Mouse (Mus musculus): Measurements from ENCODE around the gene Tial1.
A peak's percentile ranks its signal among the peaks of the same experiment; 100 is the strongest.

The Tial1 gene

DNA sequence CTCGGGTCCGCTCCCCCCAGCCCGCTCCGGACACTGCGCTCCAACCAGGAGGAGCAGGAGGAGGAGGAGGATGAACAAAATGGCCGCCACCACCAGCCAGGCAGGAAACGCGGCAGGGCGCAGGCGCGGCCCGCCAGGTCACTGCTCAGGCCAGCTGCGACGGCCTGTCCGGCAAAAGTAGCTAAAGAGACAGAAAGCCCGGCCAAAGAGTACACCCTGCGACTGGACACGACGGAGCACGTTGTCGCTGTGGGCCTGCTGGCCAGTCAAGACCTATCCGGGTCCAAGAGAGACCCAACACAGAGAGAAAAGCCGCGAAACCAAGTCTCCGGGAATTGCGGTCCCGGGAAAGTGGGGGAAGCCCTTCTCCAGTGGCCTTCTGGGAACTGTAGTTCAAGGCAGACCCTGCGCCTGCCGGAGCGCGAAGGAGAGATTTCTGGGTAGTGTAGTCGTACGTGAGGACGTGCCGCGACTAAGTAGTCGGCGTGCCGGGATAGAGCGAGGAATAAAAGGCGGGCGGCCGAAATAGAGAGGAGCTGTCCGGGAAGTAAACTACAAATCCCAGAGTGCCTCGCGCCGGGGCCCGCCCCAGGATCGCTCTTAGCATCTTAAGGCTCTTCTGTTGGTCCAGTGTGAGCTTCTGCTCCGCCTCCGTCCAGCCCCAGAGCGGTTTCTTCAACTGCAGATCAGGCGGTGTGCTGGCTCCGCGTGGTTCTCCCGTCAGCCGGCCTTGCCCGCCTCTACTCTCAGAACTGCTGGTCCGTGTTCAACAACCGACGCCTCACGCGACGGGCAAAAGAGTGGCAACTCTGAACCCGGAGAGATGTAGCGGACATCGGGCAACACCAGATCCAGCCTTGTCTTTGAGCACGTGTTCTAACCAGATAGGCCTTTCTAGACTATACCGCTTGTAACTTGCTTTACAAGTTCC lies at the start of gene Tial1:
Gene Tial1 (minus strand): TSS at position 433 of the 931 bp plus-strand sequence.
- DNase-seq (ENCODE audit: low spot score in 2 of 2): peak; percentile 97 to 99

GRCm38 (mm10) chr7:128504091-128504490 lies 42.6 kb upstream of the Tial1 start:
- DNase-seq (ENCODE audit: low spot score in 2 of 2): peak; percentile 43 to 66

DNA sequence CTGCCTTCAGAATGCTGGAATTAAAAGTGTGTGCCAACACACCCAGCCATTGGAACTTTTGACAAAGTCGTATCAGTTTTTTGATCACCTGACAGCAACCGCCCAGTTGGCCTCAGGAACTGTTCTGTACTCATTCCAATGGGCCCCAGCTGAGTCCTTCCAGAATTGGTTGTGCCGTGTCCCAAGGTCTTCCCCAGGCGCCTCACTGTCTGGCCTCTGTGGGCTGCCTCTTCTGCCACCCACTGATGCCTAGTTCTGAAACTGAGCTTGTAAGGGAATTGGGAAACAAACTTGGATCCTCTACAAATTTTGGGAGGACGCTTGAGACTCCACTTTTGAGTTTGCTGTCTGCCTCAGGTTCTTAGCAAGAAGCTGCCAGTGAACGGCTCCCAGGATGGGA lies 38.3 kb upstream of the Tial1 start:
- no peak for DNase-seq (ENCODE audit: low spot score in 2 of 2)

DNA sequence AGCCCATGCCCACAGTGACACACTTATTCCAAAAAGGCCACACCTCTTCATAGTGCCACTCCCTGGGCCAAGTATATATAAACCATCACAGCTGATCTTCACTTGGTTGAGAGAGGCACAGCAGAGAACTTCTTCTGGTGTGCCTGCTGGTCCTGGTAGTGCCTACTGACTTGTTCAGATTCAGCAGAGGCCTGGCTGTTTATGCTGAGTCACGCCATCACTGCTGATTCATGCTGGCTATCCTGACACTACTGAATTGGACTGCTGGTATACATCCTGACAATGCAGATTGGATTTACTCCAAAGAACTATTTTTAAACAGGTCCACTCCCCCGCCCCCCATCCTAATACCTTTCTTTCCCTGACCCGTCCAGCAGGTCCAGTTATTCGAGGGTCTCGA lies 33.0 kb upstream of the Tial1 start:
- no peak for DNase-seq (ENCODE audit: low spot score in 2 of 2)

DNA sequence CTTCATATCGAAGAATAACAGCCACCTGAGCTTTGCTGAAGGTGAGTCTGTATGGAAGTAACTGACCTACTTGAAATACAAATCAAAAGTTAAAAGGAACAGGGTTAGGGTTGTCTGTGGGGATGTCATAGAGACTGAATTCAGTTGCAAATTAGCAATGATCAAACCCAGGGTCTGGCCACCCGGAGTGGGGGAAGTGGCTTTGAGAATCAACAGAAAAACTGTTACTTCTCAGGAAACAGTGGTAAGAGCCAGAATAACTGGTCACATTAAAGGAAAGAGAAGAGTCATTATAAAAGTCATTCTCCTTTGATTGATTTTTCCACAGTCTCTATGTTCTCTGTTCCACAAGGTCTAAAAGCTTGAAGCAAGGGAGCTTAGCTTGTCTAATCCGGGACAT lies 27.5 kb upstream of the Tial1 start:
- DNase-seq (ENCODE audit: low spot score in 2 of 2): no peak

DNA sequence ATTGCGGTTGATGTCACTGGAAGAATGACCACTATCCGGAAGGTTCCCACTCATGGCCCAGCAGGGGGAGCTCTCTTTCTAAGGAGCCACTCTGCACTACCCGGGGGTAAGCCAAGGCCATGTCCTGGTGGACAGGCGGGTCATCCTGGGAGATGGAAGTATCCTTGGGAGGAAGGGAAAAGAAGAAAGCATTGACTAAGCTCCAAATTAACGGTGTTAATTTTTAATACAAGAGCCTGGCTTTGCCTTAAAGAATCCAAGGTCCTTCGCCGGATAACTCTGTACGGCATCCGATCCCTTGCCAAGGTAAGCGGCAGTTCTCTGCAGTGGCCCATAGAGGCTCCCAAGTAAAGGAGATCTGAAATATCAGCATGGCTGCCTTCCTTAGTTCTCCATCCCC lies 12.8 kb upstream of the Tial1 start:
- peak; percentile 60 to 70 for DNase-seq (ENCODE audit: low spot score in 2 of 2)

DNA sequence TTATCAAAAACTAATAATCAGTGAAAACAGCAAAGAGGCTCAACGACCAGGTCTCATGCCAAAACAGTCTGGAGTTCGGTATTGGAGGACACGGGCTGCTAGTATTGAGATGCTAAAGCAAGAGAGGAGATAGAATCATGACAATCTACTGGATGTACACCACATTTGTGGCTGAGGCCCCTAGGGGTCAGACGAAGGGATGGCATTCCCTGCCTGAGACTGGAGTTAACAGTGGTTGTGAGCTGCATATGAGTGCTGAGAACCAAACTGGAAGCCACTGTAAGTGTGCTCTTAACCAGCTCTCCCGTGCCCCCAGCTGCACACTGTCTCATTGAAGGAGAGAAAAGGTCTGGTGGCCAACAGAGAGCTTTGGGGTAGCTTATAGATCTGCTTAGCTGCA lies 889 bp upstream of the Tial1 start:
- DNase-seq (ENCODE audit: low spot score in 2 of 2): no peak

- peak in 1 of 2 experiments; percentile 35 for DNase-seq (ENCODE audit: low spot score in 2 of 2)
These were observed 670 bp downstream of the Tial1 start for GRCm38 (mm10) chr7:128460865-128461228.

DNA sequence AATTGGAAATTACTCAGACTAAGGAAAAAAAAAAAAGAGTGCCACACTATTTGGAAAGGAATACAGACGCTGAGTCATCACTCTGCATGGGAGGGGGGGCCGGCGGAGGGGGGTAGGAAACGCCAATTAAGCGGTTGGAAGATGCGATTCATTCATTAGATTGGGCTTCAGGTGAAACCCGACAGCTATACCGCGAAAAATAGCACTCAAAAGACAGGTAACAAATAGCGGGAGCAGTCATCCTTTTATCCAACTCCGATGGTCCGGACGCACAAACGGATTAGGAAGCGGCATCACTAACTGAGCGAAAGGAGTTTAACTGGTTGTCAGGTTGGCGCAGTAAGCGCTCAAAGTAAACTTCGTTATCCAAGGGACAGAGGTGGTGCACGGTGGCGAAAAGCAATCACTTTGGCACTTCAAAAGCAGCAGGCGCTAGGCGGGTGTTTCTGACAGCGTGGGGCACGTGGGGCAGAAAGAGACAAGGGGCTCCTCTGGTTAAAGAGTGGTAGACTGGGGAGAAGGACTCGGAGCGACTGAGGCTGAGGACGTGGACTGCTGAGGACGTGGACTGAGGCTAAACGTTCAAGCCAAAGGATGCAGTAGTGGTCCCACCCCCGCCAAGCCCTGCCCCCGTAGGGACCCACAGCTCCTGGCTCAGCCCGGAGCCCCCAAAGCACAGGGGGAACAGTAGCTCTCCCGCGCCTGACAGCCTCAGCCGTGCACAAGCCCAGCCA lies 1.2 kb downstream of the Tial1 start:
- DNase-seq (ENCODE audit: low spot score in 2 of 2): peak; percentile 27 to 33

GRCm38 (mm10) chr7:128459791-128460130 lies 1.8 kb downstream of the Tial1 start:
- DNase-seq (ENCODE audit: low spot score in 2 of 2): no peak

GRCm38 (mm10) chr7:128458011-128458410 lies 3.5 kb downstream of the Tial1 start:
- no peak for DNase-seq (ENCODE audit: low spot score in 2 of 2)

DNA sequence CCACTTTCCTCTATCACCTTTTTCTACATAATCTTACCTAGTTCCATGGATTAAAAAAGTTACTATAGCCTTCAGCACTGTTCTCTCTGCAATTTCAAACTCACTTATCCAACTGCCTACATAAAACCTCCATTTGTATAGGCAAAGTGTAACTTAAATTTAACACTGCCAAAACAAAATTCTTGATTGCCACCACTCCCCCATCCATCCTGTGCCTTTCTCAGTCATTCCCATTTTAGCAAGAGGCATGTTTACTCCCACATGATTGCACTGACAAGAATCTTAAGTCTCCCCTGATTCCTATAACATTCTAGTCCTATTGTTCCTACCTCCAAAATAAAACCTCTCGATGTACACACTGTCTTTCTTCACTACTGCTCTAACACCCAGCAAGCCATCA lies 8.8 kb downstream of the Tial1 start:
- no peak for DNase-seq (ENCODE audit: low spot score in 2 of 2)

GRCm38 (mm10) chr7:128440584-128440983 lies 20.9 kb downstream of the Tial1 start:
- no peak for DNase-seq (ENCODE audit: low spot score in 2 of 2)

GRCm38 (mm10) chr7:128439251-128439650 lies 22.3 kb downstream of the Tial1 start:
- DNase-seq (ENCODE audit: low spot score in 2 of 2): no peak

DNA sequence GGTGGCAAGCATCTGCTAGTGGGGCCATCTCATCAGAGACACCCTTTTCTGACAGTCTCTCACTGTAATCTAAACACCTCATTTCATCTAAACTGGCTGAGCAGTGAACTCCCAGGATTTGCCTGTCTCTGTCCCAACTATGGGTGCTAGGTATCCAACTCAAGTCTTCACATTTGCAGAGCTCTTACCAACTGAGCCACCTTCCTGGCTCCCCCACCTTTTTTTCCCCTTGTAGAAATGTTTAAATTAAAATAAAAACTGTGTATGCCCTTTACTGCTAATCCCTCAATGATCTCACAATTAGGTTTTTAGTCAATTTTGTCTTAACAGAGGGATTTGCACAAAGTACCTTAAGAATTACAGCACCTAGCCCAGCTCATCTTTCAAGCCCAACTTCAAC lies 23.4 kb downstream of the Tial1 start:
- no peak for DNase-seq (ENCODE audit: low spot score in 2 of 2)

DNA sequence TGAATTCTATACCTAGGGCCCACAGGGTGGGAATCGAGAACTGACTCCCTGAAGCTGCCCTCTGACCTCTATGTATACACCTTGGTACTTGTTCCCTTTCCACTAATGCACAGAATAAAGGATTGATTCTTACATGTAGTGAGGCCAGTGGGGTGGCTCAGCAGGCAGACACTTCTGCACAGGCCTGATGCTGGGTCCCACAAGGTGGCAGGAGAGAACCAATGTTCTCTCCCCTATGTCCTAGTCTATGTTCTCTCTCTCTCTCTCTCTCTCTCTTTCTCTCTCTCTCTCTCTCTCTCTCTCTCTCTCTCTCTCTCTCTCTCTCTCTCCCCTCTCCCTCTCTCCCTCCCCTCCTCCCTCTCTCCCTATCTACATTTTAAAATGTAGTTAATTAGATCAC lies 28.3 kb downstream of the Tial1 start:
- DNase-seq (ENCODE audit: low spot score in 2 of 2): peak in 1 of 2 experiments; percentile 34

- no peak for DNase-seq (ENCODE audit: low spot score in 2 of 2)
These were observed 28.9 kb downstream of the Tial1 start for GRCm38 (mm10) chr7:128432574-128432973.

GRCm38 (mm10) chr7:128422491-128422890 lies 39.0 kb downstream of the Tial1 start:
- no peak for DNase-seq (ENCODE audit: low spot score in 2 of 2)

DNA sequence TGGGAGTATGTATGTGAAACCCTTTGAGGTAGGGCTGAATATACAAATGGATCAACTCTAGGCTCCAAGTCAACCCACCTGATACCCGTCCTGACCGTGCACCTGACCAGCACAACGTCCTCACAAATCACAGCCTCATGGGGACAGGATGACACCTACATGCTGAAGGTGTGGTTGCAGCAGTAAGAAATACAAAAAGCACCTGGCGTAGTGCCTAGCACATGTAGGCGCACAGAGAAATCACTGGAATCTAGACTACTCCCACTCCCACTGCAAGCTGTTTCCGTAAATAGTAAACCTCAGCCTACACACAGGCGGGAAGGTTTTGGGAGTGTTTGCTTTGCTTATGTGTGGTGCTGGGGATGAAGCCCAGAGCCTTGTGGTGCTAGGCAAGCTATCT lies 39.8 kb downstream of the Tial1 start:
- DNase-seq (ENCODE audit: low spot score in 2 of 2): peak in 1 of 2 experiments; percentile 14

- no peak for DNase-seq (ENCODE audit: low spot score in 2 of 2)
These were observed 41.8 kb downstream of the Tial1 start for GRCm38 (mm10) chr7:128419690-128420089.

DNA sequence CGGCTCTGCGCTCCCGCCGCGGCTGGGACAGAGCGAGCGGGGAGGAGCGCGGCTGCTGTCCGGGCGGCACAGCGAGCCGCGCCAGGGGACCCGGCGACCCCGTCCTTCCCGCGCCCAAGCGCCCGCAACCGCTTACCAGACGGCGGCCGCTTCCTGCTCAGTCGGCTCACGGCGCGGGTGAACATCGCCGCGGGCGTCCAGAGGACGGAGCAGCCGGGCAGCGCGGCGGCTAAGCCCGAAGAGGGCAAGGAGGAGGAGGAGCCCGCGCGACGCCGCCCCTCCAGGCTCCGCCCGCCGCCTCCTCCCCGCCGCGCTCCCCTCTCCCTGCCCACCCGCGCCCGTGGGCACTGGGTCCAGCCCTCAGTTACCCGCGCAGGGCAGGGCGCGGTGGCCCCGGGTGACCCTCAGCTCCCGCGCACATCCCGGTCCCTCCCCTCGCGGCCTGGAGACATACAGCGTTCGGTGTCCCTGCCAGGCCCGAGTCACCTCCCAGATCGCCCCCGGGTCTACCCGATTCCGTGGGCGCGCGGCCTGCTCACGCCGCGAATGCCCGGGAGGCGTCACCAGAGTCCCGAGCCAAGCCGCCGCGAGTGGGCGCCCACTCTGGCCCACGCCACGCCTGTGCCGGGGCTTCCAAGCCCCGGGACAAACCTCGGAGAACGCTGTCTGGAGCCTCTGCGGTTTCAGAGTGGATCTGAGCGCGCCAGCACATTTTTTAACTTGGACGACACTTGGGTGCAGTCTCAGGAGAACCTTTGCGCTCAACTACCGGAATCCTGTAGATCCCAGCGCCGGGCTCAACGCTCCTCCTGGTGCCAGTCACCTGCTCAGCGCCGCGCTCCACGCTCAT lies 43.4 kb downstream of the Tial1 start, which contains the start of gene Rgs10:
Gene Rgs10 (minus strand): TSS at position 829 of the 850 bp plus-strand sequence.
- DNase-seq (ENCODE audit: low spot score in 2 of 2): peak; percentile 48 to 51
